Mouse (Mus musculus) midbrain, postnatal 0 days (tissue): ENCODE measurements around the gene Tiam1. TPM values are rescaled to one million over a fixed set of nuclear protein-coding genes. Genes with fewer than 3 reads are reported as not detected.

Source experiments
- ATAC-seq: fragments of 200-750 bp; cut with Nextera tagmentation; 2 replicates; pipeline ENCODE4 v1.8.0; 2017; ENCODE audit warnings: moderate number of reproducible peaks, mild to moderate bottlenecking, moderate TSS enrichment, moderate library complexity; ENCODE audit not compliant: low FRiP score
- DNase-seq: peaks from one replicate; pipeline ENCODE4 v3.0.0-alpha.2; 2015; ENCODE audit warnings: low spot score
- H3K27ac ChIP-seq: fragments of 300-500 bp; sonication (generic); 2 replicates; pipeline ENCODE4 v1.5.1; 2014; ENCODE audit warnings: low read depth, mild to moderate bottlenecking, low read length, mixed read lengths
- H3K27me3 ChIP-seq: fragments of 300-500 bp; sonication (generic); 2 replicates; pipeline ENCODE4 v1.6.1; 2014; ENCODE audit warnings: low read length, control low read depth, mixed read lengths; ENCODE audit not compliant: insufficient read depth
- H3K36me3 ChIP-seq: fragments of 300-500 bp; sonication (generic); 2 replicates; pipeline ENCODE4 v1.6.1; 2014; ENCODE audit warnings: low read length, control low read depth, mixed read lengths; ENCODE audit not compliant: insufficient read depth
- H3K4me1 ChIP-seq: fragments of 300-500 bp; sonication (generic); 2 replicates; pipeline ENCODE4 v1.6.1; 2014; ENCODE audit warnings: mild to moderate bottlenecking, control low read depth, antibody characterized with exemption, low read length, mixed read lengths; ENCODE audit not compliant: insufficient read depth
- H3K4me2 ChIP-seq: fragments of 300-500 bp; sonication (generic); 2 replicates; pipeline ENCODE4 v1.6.1; 2014; ENCODE audit warnings: low read depth, mild to moderate bottlenecking, low read length, mixed read lengths; ENCODE audit not compliant: poor library complexity, severe bottlenecking
- H3K4me3 ChIP-seq: fragments of 300-500 bp; sonication (generic); 2 replicates; pipeline ENCODE4 v1.5.1; 2014; ENCODE audit warnings: low read depth, mild to moderate bottlenecking, low read length, moderate library complexity
- H3K9ac ChIP-seq: fragments of 300-500 bp; sonication (generic); replicated peaks from 2 replicates; pipeline ENCODE4 v1.6.1; 2014; ENCODE audit warnings: mild to moderate bottlenecking, low read length, moderate library complexity, mixed read lengths; ENCODE audit not compliant: poor library complexity, severe bottlenecking
- H3K9me3 ChIP-seq: fragments of 300-500 bp; sonication (generic); 2 replicates; pipeline ENCODE4 v1.6.1; 2016; ENCODE audit warnings: low read length, control low read depth
- CTCF ChIP-seq: IDR thresholded peaks from 2 replicates; pipeline ENCODE4 v1.5.1; 2016; ENCODE audit warnings: antibody characterized with exemption, mild to moderate bottlenecking
- WGBS: fragments of 180-500 bp; shearing (Covaris S2); extraction: QIAGEN DNeasy Blood & Tissue Kit; methylation state at CpG from one replicate; pipeline ENCODE4 v1.1.7; 2014; 5-methylcytosine and 5-hydroxymethylcytosine counted together
- polyA plus RNA-seq: library from polyadenylated mRNA; unstranded; fragments of >200 nt; fragmentation: Nextera tagmentation; extraction: Ambion mirVana; gene quantifications from 2 replicates; pipeline ENCODE4 v1.2.1, GENCODE M21; 2015
- total RNA-seq: library from RNA; depleted of rRNA; stranded (reverse); fragments of >200 nt; gene quantifications from 2 replicates; pipeline ENCODE4 v1.2.3, GENCODE M21; 2014

Tiam1 gene
- total and polyA plus RNA-seq, 2 experiments from 2014 or later = 17.6 to 26.9 TPM

DNA sequence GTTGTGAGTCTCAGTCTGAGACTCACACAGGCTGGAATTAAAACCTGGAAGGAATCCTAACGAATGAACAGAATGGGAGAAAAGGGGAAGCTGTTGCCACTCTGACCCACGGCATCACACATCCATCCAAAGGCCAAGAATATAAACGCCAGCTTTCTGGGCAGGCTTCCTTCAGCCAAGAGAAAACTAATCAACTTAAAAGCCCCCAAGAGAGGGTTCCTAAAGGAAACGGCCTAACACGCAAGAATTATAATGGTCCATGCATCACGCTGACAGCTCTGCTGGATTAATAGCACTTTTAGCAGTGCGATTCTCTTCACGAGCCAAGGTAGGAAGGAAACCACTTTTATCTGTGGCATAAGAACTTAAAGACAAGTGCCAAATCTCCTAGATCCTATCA lies 242.9 kb downstream of the Tiam1 start:
- WGBS = 47% methylated on average over 8 of the region's 8 CpGs
- no peaks in the 10 kb centered on the region for H3K27me3 ChIP-seq
- H3K36me3 ChIP-seq = no peaks in the 10 kb centered on the region
- H3K9me3 ChIP-seq = no peaks in the 10 kb centered on the region
- ATAC-seq (no peak), DNase-seq (no peak)
- H3K27ac ChIP-seq = no peak overlapping the region
- no peak overlapping the region for H3K4me2 ChIP-seq
- TF ChIP-seq CTCF = no peak
- H3K4me3 ChIP-seq = no peak overlapping the region
- H3K4me1 ChIP-seq = no peaks in the 10 kb centered on the region
- no peak overlapping the region for H3K9ac ChIP-seq

DNA sequence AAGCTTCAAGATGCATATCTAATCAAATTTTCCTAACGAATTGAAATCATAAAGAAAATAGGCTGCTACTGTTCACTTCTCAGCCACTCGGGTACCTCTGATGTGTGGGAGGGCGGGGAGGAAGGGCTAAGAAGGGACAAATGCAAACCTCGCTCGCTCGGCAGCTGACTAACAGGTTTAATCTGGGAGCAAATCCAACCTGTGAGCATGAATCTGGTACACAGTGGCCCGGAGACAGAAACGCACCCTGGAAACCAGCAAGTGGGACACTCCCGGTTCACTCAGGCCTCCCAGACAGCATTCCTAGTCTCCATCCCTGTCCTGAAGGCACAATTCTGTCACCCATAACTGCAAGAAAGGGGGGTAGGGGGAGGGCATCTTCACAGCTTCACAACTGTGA lies 244.4 kb downstream of the Tiam1 start:
- Histone ChIP-seq H3K27me3 (no peaks in the 10 kb centered on the region), H3K27ac (no peak overlapping the region), H3K9me3 (no peaks in the 10 kb centered on the region), H3K36me3 (no peaks in the 10 kb centered on the region), H3K4me3 (no peak overlapping the region), H3K4me2 (no peak overlapping the region), H3K4me1 (no peaks in the 10 kb centered on the region), H3K9ac (no peak overlapping the region)
- DNase-seq (no peak), ATAC-seq (no peak)
- TF ChIP-seq CTCF = no peak
- WGBS = 64% methylated on average over 9 of the region's 9 CpGs

DNA sequence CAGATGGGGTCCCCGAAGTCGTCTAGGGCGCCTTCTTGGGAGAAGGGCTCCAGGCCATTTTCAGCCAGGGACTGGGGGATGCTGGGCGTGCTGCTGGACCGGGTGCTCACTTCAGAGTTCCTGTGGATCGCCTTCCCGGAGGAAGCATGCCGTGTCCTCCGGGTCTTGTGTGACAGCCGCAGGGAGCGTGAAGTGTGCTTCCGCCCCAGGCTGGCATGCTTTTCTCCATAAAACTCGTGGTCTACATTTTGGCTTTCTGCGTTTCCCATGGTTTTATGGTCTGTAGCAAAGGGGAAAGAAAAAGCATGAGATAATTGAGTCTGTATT lies 245.3 kb downstream of the Tiam1 start:
- ATAC-seq (no peak), DNase-seq (no peak)
- Histone ChIP-seq H3K36me3 (no peaks in the 10 kb centered on the region), H3K9ac (no peak overlapping the region), H3K4me1 (no peaks in the 10 kb centered on the region), H3K9me3 (no peaks in the 10 kb centered on the region), H3K4me3 (no peak overlapping the region), H3K27me3 (no peaks in the 10 kb centered on the region), H3K27ac (no peak overlapping the region), H3K4me2 (no peak overlapping the region)
- no peak for TF ChIP-seq CTCF
- 91% methylated on average over 14 of the region's 14 CpGs for WGBS

DNA sequence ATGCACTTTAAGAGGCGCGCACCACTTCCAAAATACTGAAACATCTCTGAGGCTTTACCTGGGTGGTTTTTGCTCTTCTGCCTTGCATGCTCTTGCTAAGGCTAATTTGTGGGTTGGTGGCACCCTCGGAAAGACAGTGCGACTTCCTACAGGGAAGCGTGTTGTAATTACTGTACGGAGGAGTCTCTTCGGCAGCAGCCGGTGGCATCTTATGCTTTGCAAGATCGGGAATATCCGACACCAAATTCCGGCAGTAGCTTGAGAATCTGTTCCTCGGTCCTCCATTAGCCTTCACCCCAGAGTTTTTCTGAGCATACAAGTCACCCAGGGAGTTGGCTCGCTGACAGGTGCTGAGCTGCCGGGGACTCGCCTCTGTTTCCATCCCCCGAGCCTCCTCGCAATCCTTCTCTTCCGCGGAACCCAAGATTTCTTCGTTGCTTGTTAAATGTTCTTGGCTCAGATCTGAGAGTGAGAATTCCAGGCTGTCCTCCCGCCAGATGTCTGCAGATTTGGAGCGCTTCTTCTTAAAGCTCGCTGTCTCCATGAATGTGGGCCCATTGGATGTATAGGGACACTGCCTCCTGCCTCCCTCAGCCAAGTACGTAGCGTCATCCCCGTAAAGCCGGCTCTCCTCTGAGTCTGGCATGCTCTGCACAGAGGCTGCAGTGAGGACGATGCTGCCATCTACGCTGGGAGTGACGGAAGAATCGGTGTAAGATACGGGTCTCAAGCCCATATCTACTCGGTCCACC lies 245.8 kb downstream of the Tiam1 start:
- Histone ChIP-seq H3K27ac (no peak overlapping the region), H3K4me2 (peak overlapping the region; percentile 6; the same call in 1 of the 2 replicates), H3K4me1 (no peaks in the 10 kb centered on the region), H3K4me3 (no peak overlapping the region), H3K9me3 (no peaks in the 10 kb centered on the region), H3K9ac (no peak overlapping the region), H3K36me3 (no peaks in the 10 kb centered on the region), H3K27me3 (no peaks in the 10 kb centered on the region)
- no peak for TF ChIP-seq CTCF
- ATAC-seq = no peak
- DNase-seq = no peak
- 80% methylated on average over 33 of the region's 33 CpGs for whole genome bisulfite sequencing

DNA sequence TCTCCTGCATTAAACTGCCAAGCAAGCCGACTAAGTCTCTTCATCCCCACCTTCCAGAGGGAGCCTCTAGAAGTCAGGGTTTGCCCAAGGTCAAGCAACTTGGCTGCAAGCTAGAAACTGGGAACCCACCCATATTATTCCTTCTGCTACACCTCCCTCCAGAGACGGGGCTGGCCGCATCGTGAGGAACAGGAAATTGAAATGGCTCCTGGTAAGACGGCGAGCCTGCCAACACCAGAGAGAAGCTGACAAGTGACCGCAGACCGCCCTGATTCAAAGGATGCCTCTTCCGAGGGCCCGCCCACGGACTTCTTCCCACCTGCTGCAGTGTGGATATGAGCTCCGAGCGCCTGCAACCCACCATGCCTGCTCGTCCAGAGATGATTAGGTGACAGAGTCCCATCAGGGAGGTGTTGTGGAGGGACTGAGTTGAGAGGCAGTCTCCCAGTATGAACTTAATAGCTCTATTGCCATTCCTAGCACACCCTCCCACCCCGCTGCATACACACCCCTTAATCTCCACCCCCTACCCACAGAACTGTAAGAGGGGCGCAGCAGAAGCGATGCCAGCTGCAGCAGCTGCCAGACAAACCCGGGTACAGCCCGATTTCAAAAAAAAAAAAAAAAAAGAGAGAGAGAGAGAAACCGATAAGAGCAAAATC lies 246.6 kb downstream of the Tiam1 start:
- no peak overlapping the region for H3K4me3 ChIP-seq
- no peaks in the 10 kb centered on the region for H3K4me1 ChIP-seq
- no peak overlapping the region for H3K27ac ChIP-seq
- H3K9me3 ChIP-seq = no peaks in the 10 kb centered on the region
- H3K4me2 ChIP-seq = peak overlapping the region; percentile 6
- TF ChIP-seq CTCF = no peak
- H3K9ac ChIP-seq = no peak overlapping the region
- ATAC-seq (no peak), DNase-seq (no peak)
- WGBS = 78% methylated on average over 20 of the region's 20 CpGs
- no peaks in the 10 kb centered on the region for H3K36me3 ChIP-seq
- H3K27me3 ChIP-seq = no peaks in the 10 kb centered on the region

DNA sequence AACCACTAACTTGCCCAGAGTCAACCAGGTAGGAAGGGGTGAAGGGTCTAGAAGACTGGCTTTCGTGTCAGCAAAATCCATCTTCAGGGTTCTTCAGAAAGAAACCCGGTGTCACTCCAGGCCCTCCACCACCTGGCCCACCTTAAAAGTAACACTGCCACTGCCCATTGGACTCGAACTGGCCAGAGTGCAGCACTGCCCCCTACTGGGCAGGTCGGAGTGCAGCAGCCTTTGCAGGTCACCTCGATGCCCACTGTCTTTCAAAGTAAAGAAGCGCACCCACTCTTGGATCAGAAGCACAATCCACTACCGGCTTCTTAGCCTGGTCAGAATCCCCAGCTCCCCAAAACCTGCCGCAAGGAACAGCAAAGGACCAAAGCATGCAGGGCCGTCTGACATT lies 247.2 kb downstream of the Tiam1 start:
- ATAC-seq = no peak
- H3K4me2 ChIP-seq = no peak overlapping the region
- no peaks in the 10 kb centered on the region for H3K9me3 ChIP-seq
- H3K4me3 ChIP-seq = no peak overlapping the region
- no peak overlapping the region for H3K27ac ChIP-seq
- H3K4me1 ChIP-seq = no peaks in the 10 kb centered on the region
- H3K9ac ChIP-seq = no peak overlapping the region
- no peaks in the 10 kb centered on the region for H3K27me3 ChIP-seq
- no peaks in the 10 kb centered on the region for H3K36me3 ChIP-seq
- peak; percentile 49 for TF ChIP-seq CTCF
- no peak for DNase-seq
- 82% methylated on average over 9 of the region's 9 CpGs for WGBS
